Mouse (Mus musculus) ES-CJ7 (cell line): ENCODE results near the gene Spsb4.

Experiments
- DNase-seq: peaks from one replicate; pipeline ENCODE4 v3.0.0; 2011; ENCODE audit warnings: low read depth, low spot score

Spsb4 gene

DNA sequence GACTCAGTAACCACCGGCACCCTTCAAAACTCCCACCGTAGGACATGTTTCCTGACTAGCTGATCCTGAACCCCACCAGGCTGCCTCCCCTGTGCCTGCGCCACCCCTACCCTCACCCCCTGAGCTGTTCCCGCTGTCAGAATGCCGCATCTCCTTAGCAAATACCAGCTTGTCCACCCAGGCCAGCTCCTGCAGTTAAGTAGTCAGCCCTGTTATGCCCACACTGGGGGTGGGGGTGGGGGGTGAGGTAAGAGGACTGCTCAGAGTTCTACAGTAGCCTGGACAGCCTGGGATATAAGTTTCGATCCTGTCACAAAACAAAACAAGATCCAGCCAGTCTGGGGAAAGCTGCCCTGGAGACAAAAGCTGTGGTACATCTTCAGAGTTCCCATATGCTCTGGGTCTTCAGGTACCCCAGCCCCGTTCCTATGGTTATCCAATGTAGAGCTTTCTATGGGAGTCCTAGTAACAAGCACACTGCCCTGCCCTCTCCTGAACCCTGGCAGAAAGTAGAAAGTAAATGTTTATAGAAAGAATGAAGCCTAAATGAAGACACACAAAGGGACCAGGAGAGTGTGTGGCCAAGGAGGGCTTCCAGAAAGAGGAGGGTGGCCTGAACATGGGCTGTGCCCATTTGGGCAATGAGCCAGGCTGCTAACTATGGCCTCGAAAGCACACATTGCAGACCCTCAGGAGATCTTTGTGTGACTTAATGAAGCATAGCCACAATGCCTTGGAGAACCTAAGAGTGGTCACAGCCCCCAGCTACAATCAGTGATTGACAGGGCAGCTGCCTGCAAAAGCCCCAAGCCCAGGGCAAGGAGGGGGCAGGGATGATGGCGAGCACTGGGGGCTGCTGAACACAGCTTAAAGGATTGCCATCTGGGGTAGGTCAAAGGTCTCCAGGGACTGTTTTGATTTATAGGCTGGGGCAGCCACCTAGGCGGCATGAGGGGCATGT, 38.3 kb downstream of the Spsb4 start:
- no peak for DNase-seq

DNA sequence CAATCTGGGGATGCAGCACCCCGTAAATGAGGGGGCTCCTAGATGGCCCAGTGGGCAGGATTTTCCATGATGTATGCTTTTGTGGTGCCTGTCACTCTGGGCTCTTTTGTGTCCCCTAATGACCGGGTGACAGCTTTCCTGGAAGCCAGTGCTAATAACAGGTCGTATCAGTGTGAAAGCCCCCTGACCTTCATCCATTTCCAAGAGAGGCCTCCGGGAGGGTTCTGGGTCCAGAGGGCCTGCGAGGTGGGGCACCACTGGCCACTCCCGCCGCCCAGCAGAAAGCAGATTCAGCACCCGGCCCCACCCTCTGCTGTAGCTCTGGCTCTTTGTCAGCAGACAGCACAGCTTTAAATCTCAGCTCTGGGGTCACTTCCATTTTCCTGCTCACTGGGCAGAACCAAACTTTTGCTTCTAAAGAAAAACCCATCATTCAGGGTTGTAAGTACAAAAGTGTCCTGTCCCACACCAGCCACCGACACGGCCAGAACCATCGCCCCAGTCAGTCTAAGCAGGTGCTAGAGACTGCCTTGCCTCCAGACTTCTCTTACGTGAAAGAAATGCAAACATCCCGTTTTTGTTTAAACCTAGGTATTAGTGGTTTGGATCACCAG, 39.1 kb downstream of the Spsb4 start:
- no peak for DNase-seq

GRCm38 (mm10) chr9:96978147-96978782, 40.4 kb downstream of the Spsb4 start:
- no peak for DNase-seq

- no peak for DNase-seq
Measured at GRCm38 (mm10) chr9:96977287-96978145, 41.1 kb downstream of the Spsb4 start.

GRCm38 (mm10) chr9:96973091-96973490, 45.6 kb downstream of the Spsb4 start:
- DNase-seq = no peak

DNA sequence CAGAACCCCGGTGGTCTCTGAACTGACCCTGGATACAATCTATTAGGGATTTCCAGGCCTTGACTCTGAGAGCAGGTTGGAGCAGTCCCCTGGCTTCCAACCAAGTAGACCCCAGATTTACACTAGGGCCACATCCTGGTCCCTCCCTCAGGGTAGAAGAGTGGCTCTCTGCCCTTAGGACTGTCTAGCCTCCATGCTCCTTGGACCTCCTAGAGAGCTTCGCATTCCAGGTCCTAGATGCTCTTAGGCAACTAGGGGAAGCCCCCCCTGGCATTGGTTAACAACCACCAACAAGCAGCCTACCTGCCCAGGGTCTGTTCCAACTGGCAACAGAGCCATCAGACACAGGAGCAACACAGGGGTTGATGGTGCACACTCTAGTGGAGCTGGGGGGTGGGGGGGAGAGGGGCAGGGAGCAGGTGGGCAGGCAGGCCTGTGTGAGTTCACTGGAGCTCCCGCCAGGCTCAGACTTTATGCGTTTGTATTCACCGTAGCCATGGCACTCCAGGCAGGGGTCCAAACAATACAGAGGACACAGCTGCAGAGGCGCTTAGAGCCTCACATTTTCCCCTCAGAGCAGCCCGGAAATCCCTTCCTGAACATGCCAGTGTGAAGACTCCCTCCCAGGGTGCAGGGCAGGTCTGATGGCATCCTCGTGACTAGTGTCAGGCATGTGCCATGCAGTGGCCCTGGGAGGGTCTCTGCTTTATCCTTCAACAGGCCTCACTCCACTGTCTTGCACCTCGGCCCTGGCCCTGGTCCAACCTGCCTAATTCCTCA, 46.8 kb downstream of the Spsb4 start:
- no peak for DNase-seq

GRCm38 (mm10) chr9:96967516-96967915, 51.1 kb downstream of the Spsb4 start:
- no peak for DNase-seq

DNA sequence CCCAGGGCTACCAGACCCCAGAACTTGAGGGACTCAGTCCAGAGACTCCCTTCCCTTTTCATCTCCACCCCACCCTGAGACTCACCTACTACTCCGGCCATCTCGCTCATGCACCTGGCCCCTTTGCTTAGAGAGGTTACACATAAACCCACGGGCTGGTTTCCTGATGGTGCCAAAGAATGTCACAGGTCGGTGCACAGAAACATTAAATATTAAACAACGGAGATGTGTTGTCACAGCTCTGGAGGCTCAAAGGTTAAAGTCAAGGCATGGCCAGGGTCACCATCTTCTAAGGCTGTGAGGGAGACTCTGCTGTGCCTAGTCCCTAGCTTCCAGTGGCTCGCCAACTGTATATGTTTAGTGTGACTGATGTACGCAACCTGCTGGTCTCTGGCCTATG, 52.2 kb downstream of the Spsb4 start:
- no peak for DNase-seq

DNA sequence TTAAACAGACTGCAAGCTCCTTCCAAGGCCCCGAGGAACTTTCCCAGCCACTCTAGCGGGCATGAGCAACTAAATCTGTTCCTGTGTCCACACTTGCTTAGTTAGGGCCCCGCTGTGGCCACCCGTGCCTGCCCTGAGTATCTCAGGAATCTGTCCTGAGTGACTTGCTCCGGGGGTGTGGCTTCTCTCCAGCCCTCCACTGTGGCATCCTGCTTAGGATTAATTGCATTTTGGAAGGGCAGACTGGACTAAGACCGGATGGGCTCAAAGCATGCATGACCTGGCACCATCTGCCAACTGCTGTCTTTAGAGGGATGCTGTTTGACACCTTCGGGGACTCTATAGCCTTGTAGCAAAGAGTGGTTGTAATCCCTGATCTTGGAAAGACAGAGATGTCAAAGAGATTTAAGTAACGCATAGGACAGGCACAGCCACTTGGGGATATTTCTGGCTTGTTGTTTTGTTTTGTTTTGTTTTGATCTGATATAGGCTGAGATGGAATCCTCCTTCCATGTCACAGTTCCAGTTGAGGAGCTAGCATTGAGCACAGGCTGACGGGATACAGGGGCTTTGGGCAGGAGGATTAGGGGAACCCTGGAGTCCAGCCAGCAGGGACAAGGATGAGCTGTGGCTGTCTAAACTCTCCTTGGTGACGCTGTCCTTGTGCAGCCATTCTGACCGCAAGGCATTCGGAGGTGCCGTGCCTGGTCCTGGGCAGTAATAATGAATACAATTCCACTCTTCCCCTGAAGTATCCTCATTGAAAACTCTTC, 55.0 kb downstream of the Spsb4 start:
- DNase-seq = no peak

GRCm38 (mm10) chr9:96962714-96963113, 55.9 kb downstream of the Spsb4 start:
- no peak for DNase-seq

GRCm38 (mm10) chr9:96961986-96962701, 56.5 kb downstream of the Spsb4 start:
- peak; percentile 13 for DNase-seq

- DNase-seq = peak; percentile 74
Measured at GRCm38 (mm10) chr9:96961006-96961405, 57.6 kb downstream of the Spsb4 start.

DNA sequence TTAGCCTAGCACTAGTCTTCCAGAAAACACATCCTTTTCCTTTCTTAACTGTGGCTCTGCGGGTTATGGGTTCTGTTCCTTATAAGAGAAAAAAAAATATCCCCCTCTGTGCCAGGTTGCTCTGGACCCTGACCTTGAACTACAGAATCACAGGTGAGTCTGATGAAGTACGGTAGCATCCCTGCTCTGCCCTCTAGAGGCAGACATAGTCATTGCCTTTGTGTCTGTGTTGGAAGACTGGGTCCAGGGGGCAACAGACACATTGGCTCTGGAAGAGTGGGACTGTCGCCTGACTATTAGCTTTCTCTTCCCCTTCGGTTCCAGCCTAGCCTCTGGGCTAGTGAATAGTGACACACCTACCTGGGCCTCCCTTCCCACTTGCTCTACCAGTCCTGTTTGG, 58.4 kb downstream of the Spsb4 start:
- peak; percentile 69 for DNase-seq

GRCm38 (mm10) chr9:96959469-96959868, 59.2 kb downstream of the Spsb4 start:
- peak; percentile 13 for DNase-seq

DNA sequence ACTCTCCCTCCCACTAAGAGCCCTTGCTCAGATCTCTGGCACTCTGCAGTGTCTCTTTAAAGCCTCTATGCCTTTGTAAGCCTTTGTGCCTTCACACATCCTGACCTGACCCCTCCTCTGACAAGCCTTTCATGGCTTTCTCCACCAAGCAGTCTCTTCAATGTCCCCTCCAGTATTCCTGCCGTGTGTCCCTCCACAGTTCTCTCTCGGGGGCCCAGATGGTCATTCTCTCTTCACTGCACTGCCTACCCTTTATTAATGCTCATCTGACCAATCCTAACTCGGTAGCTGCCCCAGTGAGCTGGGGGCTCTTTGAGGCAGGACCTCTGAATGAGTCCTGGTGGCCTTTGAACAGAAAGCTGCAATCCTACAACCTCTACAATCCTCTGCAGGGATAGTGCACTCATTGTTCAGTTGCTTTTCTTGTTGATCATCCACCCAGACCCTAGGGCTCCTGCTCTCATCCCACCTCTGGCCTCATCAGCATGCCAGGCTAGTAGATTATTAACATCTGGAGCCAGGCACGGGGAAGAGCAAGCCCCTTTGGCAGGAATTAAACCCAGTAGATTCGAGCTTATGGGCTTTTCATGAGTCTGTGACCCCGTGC, 60.5 kb downstream of the Spsb4 start:
- no peak for DNase-seq

GRCm38 (mm10) chr9:96957298-96957865, 61.3 kb downstream of the Spsb4 start:
- DNase-seq = peak; percentile 39

DNA sequence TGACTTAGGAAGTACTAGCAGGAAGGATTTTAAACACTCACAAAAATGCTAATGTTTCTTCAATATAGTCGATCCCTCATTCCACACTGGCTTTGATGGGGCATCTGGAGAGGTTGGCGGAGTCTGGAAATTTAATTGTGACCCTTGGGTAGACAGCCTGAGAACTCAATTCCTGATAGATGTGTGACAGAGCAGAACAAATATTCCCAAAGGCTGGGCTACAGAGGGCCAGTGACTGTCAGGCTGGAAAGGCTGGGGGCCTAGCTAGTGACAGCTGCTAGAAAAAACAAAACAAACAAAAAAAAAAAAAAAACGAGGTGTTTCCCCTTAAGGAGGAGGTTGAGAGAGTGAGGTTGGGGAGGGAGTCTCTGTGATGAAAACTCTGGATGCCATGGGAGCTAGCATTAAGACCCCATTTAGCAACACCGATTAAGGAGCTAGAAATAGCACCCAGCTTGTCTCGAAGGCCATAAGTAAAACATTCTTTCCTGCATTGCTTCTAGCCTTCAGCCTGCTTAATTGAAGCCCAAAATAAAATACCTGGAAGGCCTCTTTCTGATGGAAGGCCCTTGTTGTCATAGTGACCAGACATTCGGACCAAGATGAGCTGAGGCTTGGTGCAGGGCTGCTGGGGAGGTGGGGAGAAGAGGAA, 61.9 kb downstream of the Spsb4 start:
- DNase-seq = no peak
